Mouse (Mus musculus) liver, embryonic 14.5 days (tissue): ENCODE results near the gene Arl3. TPM values are rescaled to one million over a fixed set of nuclear protein-coding genes. Genes with fewer than 3 reads are reported as not detected.
A peak's percentile ranks its signal among the peaks of the same experiment; 100 is the strongest.

Experiments used
- ATAC-seq: fragments of 200-750 bp; cut with Nextera tagmentation; 2 replicates; pipeline ENCODE4 v1.8.0; 2017; ENCODE audit warnings: moderate number of reproducible peaks, mild to moderate bottlenecking, moderate library complexity; ENCODE audit not compliant: insufficient read depth
- DNase-seq, 3 experiments: peaks; one replicate each; pipeline ENCODE4 v3.0.0-alpha.2; 2012 to 2013; ENCODE audit warnings: low read depth in 3 of 3, low spot score in 3 of 3
- H3K27ac ChIP-seq: fragments of 300-500 bp; sonication (generic); 2 replicates; pipeline ENCODE4 v1.5.1; 2014; ENCODE audit warnings: moderate library complexity, mild to moderate bottlenecking, control low read depth, inconsistent platforms
- H3K27me3 ChIP-seq: fragments of 300-500 bp; sonication (generic); 2 replicates; pipeline ENCODE4 v1.6.1; 2014; ENCODE audit warnings: mild to moderate bottlenecking, low read length, moderate library complexity; ENCODE audit not compliant: control insufficient read depth, insufficient read depth
- H3K36me3 ChIP-seq: fragments of 300-500 bp; sonication (generic); replicated peaks from 2 replicates; pipeline ENCODE4 v1.6.1; 2014; ENCODE audit warnings: low read depth; ENCODE audit not compliant: control insufficient read depth, insufficient read depth
- H3K4me1 ChIP-seq, 2 experiments: fragments of 200-500 bp in 1 of 2; fragments of 300-500 bp in 1 of 2; sonication (generic) in 1 of 2; replicated peaks; 2 replicates each; pipeline ENCODE4 v1.6.1; 2012 to 2014; ENCODE audit warnings: antibody characterized with exemption in 1 of 2, inconsistent platforms in 1 of 2, low read length in 1 of 2; ENCODE audit not compliant: control insufficient read depth in 2 of 2, insufficient read depth in 2 of 2
- H3K4me2 ChIP-seq: fragments of 300-500 bp; sonication (generic); 2 replicates; pipeline ENCODE4 v1.6.1; 2014; ENCODE audit warnings: low read depth, mild to moderate bottlenecking, control low read depth, moderate library complexity
- H3K4me3 ChIP-seq, 2 experiments: fragments of 200-500 bp in 1 of 2; fragments of 300-500 bp in 1 of 2; sonication (generic) in 1 of 2; 2 replicates each; pipeline ENCODE4 v1.5.1; 2012 to 2014; ENCODE audit warnings: low read depth in 2 of 2, low read length in 2 of 2, mild to moderate bottlenecking in 2 of 2, control low read depth in 1 of 2, inconsistent platforms in 1 of 2, moderate library complexity in 1 of 2; ENCODE audit not compliant: insufficient read depth in 1 of 2
- H3K9ac ChIP-seq: fragments of 300-500 bp; sonication (generic); replicated peaks from 2 replicates; pipeline ENCODE4 v1.6.1; 2014; ENCODE audit warnings: mild to moderate bottlenecking, control low read depth, moderate library complexity
- H3K9me3 ChIP-seq: fragments of 300-500 bp; sonication (generic); 2 replicates; pipeline ENCODE4 v1.6.1; 2016; ENCODE audit warnings: low read length, mixed read lengths; ENCODE audit not compliant: control insufficient read depth
- CTCF ChIP-seq: IDR thresholded peaks from 2 replicates; pipeline ENCODE4 v1.5.1; 2016; ENCODE audit warnings: antibody characterized with exemption, low read depth, control low read depth
- EP300 ChIP-seq: IDR thresholded peaks from 2 replicates; pipeline ENCODE4 v1.6.1; 2016; ENCODE audit warnings: antibody characterized with exemption, low read depth
- WGBS: fragments of 180-500 bp; shearing (Covaris S2); extraction: QIAGEN DNeasy Blood & Tissue Kit; methylation state at CpG from one replicate; pipeline ENCODE4 v1.1.7; 2014; ENCODE audit not compliant: insufficient replicate concordance; 5-methylcytosine and 5-hydroxymethylcytosine counted together
- polyA plus RNA-seq, 2 experiments: library from polyadenylated mRNA; depleted of rRNA in 1 of 2; stranded (reverse) in 1 of 2; unstranded in 1 of 2; fragments of >200 nt; fragmentation: Nextera tagmentation in 1 of 2; extraction: Ambion mirVana in 1 of 2; gene quantifications; 2 replicates each; pipeline versions ENCODE4 v1.2.1 to v1.2.3; 2012 to 2014

Arl3 gene
- polyA plus RNA-seq, 2 experiments, result 17.1 to 27.6 TPM

DNA sequence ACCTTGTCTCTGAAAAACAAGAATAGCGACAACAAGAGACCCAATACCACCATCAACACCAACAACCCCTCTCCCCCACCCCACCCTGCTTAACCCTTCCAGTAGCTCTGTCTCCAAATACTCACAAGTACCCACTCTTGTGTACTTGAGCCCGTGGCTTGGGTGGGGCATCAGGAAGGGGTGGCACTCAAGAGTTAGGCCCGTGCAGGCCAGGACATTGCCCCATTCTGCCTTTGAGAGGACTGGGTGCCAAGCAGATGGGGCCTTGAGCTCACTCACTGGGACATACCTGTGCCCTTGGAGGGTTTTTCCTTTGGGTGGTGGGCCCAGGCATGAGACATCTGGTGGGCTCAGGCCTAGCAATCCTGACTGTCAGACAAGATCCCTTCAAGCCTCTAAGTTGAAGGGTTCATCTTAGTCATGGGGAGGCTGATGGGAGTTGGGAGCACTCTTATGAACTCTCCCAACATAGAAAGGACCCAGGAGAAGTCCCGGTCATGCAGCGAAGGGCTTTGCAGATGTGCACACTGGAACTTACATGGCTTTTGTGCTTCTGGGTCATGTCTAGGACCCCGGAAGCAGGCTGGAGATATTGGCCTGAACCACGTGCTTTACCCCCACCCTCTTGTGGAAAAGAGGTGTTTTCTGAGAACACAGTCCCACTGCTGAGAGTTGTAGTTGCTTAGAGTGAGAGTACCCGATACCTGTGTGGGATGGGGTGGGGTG, 67.2 kb downstream of the Arl3 start:
- Histone ChIP-seq H3K4me3 (peak overlapping the region; percentile 72 to 79; a peak in 2 of 4 replicates), H3K4me2 (peak overlapping the region; percentile 82), H3K27me3 (no peaks in the 10 kb centered on the region), H3K36me3 (peaks cover 13% of the 10 kb centered on the region), H3K27ac (peak overlapping the region; percentile 95), H3K4me1 (peaks cover 27 to 53% of the 10 kb centered on the region in 2 experiments), H3K9ac (peak overlapping the region; percentile 87), H3K9me3 (no peaks in the 10 kb centered on the region)
- ATAC-seq (no peak), DNase-seq (no peak)
- WGBS, result 48% methylated on average over 8 of the region's 8 CpGs
- TF ChIP-seq CTCF, result no peak
- no peak for TF ChIP-seq EP300

DNA sequence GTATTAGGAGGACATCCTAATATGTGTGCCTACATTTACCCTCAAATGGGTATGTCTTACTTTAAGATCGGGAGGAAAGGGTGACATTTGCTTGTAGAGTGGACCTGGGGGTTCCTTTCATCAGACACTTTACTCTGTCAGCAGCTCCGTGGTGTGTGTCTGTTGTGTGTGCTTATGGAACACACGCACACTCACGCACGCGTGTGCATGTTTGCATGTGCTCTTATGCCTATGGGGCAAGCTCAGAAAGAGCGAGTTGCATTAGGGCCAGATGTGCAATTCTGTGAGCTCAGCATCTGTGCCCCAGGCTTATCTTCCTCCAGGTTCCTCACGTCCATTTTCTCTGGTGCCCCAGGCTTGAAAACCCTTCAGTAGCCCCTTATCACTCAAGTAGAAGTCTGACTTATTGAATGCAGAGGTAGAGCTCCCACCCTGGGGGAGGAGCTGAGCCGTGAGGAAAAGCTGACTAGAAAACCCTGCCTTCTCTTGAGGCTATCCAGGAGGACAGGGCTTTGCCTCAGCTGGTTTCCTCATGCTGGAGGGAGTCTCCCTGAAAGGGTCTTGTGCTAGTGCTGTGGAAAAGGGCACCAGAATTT, 68.1 kb downstream of the Arl3 start:
- peaks cover 13% of the 10 kb centered on the region for H3K36me3 ChIP-seq
- H3K4me3 ChIP-seq, result peak overlapping the region; percentile 72 to 79
- DNase-seq (peak in 2 of 3 experiments; percentile 59 to 60), ATAC-seq (no peak)
- peak overlapping the region; percentile 95 for H3K27ac ChIP-seq
- peak overlapping the region; percentile 87 for H3K9ac ChIP-seq
- 44% methylated on average over 9 of the region's 9 CpGs for WGBS
- TF ChIP-seq EP300 (no peak), CTCF (no peak)
- H3K4me1 ChIP-seq, result peaks cover 27 to 46% of the 10 kb centered on the region in 2 experiments
- no peaks in the 10 kb centered on the region for H3K27me3 ChIP-seq
- no peaks in the 10 kb centered on the region for H3K9me3 ChIP-seq
- peak overlapping the region; percentile 82 for H3K4me2 ChIP-seq

DNA sequence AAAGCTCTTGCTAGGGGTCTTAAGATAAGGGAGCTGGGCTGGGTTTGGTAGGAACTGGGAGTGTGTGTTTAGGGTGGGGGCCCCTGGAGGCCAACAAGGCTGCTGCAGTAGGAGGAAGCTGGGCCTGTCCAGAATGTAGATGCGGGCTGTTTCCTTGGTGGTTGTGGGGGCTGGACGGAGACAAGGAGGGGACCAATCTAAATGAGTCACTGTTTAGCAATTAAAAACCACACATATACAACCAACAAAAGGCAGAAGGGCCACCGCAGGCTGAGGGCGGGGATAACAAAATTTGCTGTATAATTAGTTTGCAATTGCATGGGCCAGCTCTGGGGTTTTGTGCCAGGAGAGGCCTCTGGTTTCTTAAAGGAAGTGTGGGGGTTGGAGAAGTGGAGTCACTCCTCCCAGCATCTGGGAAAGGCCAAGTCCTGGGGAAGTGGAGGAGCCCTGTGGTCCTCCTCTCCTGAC, 68.9 kb downstream of the Arl3 start:
- ATAC-seq, result peak; percentile 57
- peaks cover 13% of the 10 kb centered on the region for H3K36me3 ChIP-seq
- TF ChIP-seq CTCF (peak; percentile 71), EP300 (no peak)
- peak overlapping the region; percentile 82 for H3K4me2 ChIP-seq
- H3K4me1 ChIP-seq, result peaks cover 24 to 41% of the 10 kb centered on the region in 2 experiments
- peak overlapping the region; percentile 87 for H3K9ac ChIP-seq
- H3K27ac ChIP-seq, result peak overlapping the region; percentile 95
- H3K9me3 ChIP-seq, result no peaks in the 10 kb centered on the region
- H3K4me3 ChIP-seq, result peak overlapping the region; percentile 72 to 79
- H3K27me3 ChIP-seq, result no peaks in the 10 kb centered on the region
- DNase-seq, result no peak
- 1% methylated on average over 4 of the region's 4 CpGs for WGBS

- TF ChIP-seq EP300 (peak; percentile 76), CTCF (no peak)
- H3K4me3 ChIP-seq, result peak overlapping the region; percentile 72 to 79
- peak overlapping the region; percentile 87 for H3K9ac ChIP-seq
- under 1% methylated on average over 21 of the region's 21 CpGs for WGBS
- DNase-seq (peak; percentile 84 to 87 (median 85)), ATAC-seq (peak; percentile 71)
- peaks cover 13% of the 10 kb centered on the region for H3K36me3 ChIP-seq
- peaks cover 25 to 39% of the 10 kb centered on the region in 2 experiments for H3K4me1 ChIP-seq
- peak overlapping the region; percentile 82 for H3K4me2 ChIP-seq
- no peaks in the 10 kb centered on the region for H3K9me3 ChIP-seq
- H3K27ac ChIP-seq, result peak overlapping the region; percentile 95
- H3K27me3 ChIP-seq, result no peaks in the 10 kb centered on the region
These were observed 69.5 kb downstream of the Arl3 start for GRCm38 (mm10) chr19:46503351-46504084.
